Mouse (Mus musculus): ENCODE results near the gene Hist1h2bq.

Gene Hist1h2bq

GRCm38 (mm10) chr13:21789925-21790324 is 20.1 kb downstream of the Hist1h2bq start:
- peak; percentile 25 for DNase-seq (ENCODE audit: low read depth, low spot score)

GRCm38 (mm10) chr13:21787760-21788593 is 22.0 kb downstream of the Hist1h2bq start:
- DNase-seq (ENCODE audit: low read depth, low spot score), result peak; percentile 44

GRCm38 (mm10) chr13:21786899-21787629 is 22.9 kb downstream of the Hist1h2bq start, which contains the start of the genes Hist1h2an and Hist1h2bp:
TSS of gene Hist1h2an (minus strand) at chr13:21787218.
TSS of gene Hist1h2bp (plus strand) at chr13:21787461.
- peak; percentile 97 for DNase-seq (ENCODE audit: low read depth, low spot score)

- peak; percentile 72 for DNase-seq (ENCODE audit: low read depth, low spot score)
Measured at GRCm38 (mm10) chr13:21786189-21786898, 23.7 kb downstream of the Hist1h2bq start.

GRCm38 (mm10) chr13:21784311-21784710 is 25.7 kb downstream of the Hist1h2bq start:
- DNase-seq (ENCODE audit: low read depth, low spot score), result peak; percentile 14

GRCm38 (mm10) chr13:21783734-21784161 is 26.2 kb downstream of the Hist1h2bq start:
- peak; percentile 85 for DNase-seq (ENCODE audit: low read depth, low spot score)

GRCm38 (mm10) chr13:21783255-21783617 is 26.8 kb downstream of the Hist1h2bq start, which contains the start of gene Hist1h3i:
TSS of gene Hist1h3i (minus strand) at chr13:21783370.
- peak; percentile 90 for DNase-seq (ENCODE audit: low read depth, low spot score)

GRCm38 (mm10) chr13:21782361-21783254 is 27.4 kb downstream of the Hist1h2bq start:
- peak; percentile 69 for DNase-seq (ENCODE audit: low read depth, low spot score)

- no peak for DNase-seq (ENCODE audit: low read depth, low spot score)
Measured at GRCm38 (mm10) chr13:21781639-21782038, 28.4 kb downstream of the Hist1h2bq start.

GRCm38 (mm10) chr13:21781021-21781555 is 28.9 kb downstream of the Hist1h2bq start:
- peak; percentile 19 for DNase-seq (ENCODE audit: low read depth, low spot score)

GRCm38 (mm10) chr13:21779767-21780731 is 29.9 kb downstream of the Hist1h2bq start, which contains the start of gene Hist1h1b:
TSS of gene Hist1h1b (minus strand) at chr13:21780625.
- peak; percentile 82 for DNase-seq (ENCODE audit: low read depth, low spot score)

- DNase-seq (ENCODE audit: low read depth, low spot score), result peak; percentile 93
Measured at GRCm38 (mm10) chr13:21778814-21779766, 30.9 kb downstream of the Hist1h2bq start.

Measured in ZHBTc4 (cell line).